Mouse (Mus musculus): ENCODE results near the gene Gm49027.
"Not testable (repeated sequence)": the region's sequence is repeated elsewhere in the genome, so short reads cannot be mapped to it uniquely, and the experiment has no call there.

Gene Gm49027

GRCm38 (mm10) chr5:123525281-123525680 is at the start of gene Gm49027:
Gene Gm49027 (minus strand): TSS chr5:123525488.
- in situ Hi-C loops (cut with MboI; ENCODE audit: low sequenced_read_pairs) = no loop called here

GRCm38 (mm10) chr5:123573362-123573761 is 48.1 kb upstream of the Gm49027 start:
- in situ Hi-C loops (cut with MboI; ENCODE audit: low sequenced_read_pairs) = no loop called here

DNA sequence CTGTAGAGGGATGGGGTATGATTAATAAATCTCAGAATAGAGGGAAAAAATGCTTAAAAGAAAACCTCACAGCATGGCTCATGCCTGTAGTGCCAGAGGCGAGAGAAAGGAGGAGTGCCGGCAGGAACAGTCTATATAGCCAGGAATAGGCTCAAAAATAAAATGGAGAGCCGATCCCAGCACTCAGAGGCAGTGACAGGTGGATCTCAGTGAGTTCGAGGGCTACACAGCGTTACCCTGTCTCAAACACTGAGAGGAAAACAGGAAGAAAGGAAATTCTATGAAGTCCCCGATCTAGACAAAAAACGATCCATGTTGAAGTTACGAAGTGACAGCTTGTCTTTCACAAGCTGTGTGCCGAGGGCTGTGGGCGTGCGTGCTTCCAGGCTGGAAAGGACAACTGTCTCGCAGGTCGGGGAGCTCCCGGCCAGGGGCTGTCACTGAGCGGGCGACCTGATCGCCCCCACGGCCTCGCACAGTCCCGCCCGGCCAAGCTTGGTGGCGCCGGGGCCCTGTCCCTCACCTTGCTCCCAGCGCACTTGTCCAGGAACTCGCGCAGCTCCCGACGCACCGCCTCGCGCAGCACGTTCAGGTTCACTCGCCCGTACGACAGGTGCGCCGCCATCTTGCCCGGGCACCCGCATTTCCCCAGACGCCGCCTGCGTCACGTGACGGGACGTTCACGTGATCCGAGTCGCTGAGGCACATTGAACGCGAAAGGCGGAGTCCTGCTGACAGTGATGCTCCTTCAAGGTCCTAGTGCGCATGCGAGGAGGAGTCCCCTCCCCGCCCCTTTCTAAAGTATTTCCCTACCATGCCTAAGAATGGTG is 47.3 kb upstream of the Gm49027 start, which contains the start of gene Vps33a:
Gene Vps33a (minus strand): TSS at position 682 of the 830 bp plus-strand sequence.
- in situ Hi-C loops (cut with MboI; ENCODE audit: low sequenced_read_pairs) = no loop called here

DNA sequence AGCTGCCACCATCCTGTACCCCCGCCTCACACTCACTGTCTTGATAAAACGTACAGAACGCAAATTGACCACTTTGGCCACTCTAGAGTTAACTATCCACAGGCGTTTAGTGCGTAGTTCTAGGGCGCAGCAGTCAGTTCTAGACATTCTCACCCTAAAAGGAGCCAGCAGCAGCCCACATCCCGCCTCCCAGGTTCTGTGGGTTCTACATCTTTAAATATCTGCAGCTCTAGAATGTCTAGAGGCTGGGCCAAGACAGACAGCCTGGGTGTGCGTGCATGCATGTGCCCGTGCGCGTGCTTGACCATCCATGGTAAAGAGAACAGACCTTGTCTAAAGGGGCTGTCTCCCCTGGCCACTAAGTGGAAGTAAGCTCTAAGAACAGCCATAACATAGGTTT is 35.8 kb upstream of the Gm49027 start:
- in situ Hi-C loops (cut with MboI; ENCODE audit: low sequenced_read_pairs) = no loop called here

DNA sequence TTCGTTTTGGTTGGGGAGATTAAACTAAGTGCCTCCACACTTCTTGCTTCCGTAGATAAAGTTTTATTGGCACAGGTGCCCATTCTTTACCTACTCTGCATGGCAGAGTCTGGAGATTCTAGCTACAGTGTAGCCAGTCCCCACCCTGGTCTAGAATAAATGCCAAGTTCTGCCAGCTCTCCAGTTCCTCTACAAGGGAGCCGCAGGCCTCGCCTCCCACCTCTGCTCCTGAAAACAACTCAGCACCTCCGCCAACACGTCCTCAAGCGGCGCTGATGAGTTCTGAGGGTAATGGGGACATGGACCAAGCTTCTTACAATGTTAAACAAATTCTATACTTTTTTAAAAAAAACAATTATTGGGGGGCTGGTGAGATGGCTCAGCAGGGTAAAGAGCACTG is 34.3 kb upstream of the Gm49027 start:
- in situ Hi-C loops (cut with MboI; ENCODE audit: low sequenced_read_pairs) = no loop called here

- in situ Hi-C loops (cut with MboI; ENCODE audit: low sequenced_read_pairs) = no loop called here
These were observed 31.2 kb upstream of the Gm49027 start for GRCm38 (mm10) chr5:123556451-123556850.

DNA sequence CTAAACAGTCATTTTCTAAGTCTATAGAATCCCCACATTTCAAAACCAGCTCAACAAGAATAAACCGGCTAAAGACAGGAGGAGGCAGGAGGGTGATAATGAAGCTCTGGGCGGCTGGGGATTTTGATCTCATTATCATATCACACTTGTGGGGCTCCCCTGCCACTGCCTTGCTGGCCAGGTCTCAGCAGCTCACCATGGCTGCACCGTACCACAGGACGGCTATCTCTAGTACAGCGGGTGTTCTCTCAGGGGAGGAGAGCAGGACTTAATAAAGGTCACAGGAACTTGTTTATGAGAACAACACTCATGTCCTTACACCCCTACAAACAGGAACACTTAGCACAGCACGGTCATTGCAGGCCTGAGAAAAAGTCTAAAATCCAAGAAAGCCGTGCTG is 30.4 kb upstream of the Gm49027 start:
- in situ Hi-C loops (cut with MboI; ENCODE audit: low sequenced_read_pairs) = no loop called here

- in situ Hi-C loops (cut with MboI; ENCODE audit: low sequenced_read_pairs) = no loop called here
These were observed 8.5 kb upstream of the Gm49027 start for GRCm38 (mm10) chr5:123533801-123534200.

DNA sequence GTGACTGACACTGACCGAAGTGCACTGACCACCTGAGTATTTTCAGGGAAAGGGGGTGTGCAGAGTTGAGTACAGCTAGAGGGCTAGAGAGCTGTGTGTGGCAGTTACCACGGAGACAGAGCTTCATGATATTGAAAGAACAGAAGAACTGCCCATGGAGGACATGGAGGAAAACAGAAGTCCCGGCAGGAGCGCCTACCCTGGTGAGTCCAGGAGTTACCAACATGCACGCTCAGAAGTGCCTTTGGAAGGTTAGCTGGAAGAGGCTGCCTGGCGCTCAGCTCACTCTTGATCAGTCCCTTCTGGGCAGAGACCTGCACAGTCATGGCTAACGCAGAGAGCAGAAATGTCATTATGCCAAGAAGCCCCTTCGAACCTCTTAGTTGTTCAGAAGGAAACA is 4.8 kb upstream of the Gm49027 start:
- in situ Hi-C loops (cut with MboI; ENCODE audit: low sequenced_read_pairs) = no loop called here

DNA sequence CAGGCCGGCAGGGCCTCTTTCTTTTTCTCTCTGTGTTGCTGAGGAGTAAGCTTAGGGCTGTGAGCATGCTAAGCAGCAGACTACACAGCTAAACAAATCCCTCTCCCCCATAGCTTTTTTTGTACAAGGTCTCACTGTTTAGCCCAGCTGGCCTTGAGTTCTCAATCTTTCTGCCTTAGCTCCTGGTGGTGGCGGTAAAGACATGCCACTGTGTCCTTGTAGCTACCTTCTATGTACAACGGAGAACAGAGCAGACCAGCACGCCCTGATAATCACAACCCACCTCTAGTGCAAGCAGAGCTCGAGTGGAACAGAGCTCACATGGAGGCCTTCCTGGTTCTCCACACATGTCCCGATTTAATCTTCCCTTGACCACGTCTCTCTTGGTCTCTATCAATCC is 3.4 kb upstream of the Gm49027 start:
- in situ Hi-C loops (cut with MboI; ENCODE audit: low sequenced_read_pairs) = no loop called here

- in situ Hi-C loops (cut with MboI; ENCODE audit: low sequenced_read_pairs) = no loop called here
These were observed 718 bp upstream of the Gm49027 start for GRCm38 (mm10) chr5:123525916-123526495.

GRCm38 (mm10) chr5:123524393-123524750 is 916 bp downstream of the Gm49027 start:
- in situ Hi-C loops (cut with MboI; ENCODE audit: low sequenced_read_pairs) = no loop called here

DNA sequence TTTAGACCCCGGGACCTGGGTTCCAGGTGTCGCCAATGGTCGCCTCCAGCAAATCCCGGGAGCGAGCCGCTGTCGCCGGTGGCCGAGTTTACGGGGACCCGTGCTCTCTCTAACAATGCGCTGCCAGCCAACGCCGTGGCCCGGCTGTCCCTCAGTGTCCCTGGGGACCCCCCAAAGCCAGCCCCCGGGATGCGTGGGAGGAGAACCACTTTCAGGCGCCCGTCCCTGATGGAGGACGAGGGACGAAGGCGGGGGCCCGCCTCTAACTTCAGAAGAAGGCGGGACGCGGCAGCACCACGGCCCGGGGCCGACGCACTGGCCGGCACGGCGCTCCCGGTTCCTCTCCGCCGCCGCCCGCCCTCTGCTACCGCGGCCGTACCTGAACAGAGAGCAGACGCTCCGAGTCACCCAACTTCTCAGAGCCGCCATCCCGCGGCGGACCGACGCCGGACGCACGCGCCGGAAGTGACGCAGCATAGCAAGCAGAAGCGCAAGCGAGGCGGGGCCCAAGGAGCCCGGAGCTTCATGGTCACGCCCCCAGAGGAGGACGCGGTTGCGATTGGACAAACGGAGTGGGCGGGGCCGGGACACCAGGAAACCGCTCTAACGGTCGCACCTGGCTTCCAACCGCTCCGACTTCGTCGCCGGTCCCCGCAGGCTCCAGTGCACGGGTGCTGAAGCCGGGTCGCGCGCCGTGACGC is 1.4 kb downstream of the Gm49027 start, which contains the start of gene Diablo:
Gene Diablo (minus strand): TSS at position 485 of the 701 bp plus-strand sequence.
- in situ Hi-C loops (cut with MboI; ENCODE audit: low sequenced_read_pairs) = no loop called here

GRCm38 (mm10) chr5:123522166-123522565 is 3.1 kb downstream of the Gm49027 start:
- in situ Hi-C loops (cut with MboI; ENCODE audit: low sequenced_read_pairs) = no loop called here

DNA sequence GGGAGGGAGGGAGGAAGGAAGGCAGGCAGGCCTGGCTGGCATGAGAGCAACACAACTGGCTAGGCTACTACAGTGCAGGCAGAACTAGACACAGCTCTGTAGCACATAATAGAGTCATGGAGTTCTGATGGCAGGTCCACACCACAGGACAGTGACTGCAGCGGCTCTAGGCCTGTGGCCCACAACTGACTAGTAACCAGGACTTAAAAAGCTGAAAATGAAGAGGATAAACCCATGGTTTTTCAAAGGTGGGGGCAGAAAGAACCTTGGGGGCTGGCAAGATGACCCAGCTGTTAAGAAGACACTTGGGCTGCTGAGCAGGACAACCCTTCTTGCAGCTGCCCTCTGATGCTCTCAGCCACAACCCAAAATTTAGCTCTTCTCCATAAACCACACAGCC is 3.7 kb downstream of the Gm49027 start:
- in situ Hi-C loops (cut with MboI; ENCODE audit: low sequenced_read_pairs) = no loop called here

GRCm38 (mm10) chr5:123520666-123521065 is 4.6 kb downstream of the Gm49027 start:
- in situ Hi-C loops (cut with MboI; ENCODE audit: low sequenced_read_pairs) = no loop called here

DNA sequence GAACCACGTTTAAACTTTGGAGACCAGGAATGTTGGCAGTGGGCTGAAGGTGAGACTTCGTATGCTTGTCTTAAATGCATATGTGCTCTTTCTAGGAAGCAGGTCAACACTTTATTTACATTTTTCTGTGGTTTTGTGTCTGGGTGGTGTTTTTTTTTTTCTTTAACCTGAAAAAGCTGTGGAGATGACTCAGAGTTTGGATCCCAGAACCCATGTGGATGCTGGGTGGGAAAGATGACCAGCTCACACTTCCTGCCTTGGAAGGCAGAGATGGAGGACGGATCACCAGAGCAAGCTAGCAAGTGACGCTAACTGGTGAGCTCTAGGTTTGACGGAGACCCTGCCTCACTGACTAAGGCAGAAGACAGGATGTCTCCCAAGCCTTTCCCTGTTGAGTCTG is 10.4 kb downstream of the Gm49027 start:
- in situ Hi-C loops (cut with MboI; ENCODE audit: low sequenced_read_pairs) = no loop called here

- in situ Hi-C loops (cut with MboI; ENCODE audit: low sequenced_read_pairs) = no loop called here
These were observed 13.2 kb downstream of the Gm49027 start for GRCm38 (mm10) chr5:123512102-123512501.

DNA sequence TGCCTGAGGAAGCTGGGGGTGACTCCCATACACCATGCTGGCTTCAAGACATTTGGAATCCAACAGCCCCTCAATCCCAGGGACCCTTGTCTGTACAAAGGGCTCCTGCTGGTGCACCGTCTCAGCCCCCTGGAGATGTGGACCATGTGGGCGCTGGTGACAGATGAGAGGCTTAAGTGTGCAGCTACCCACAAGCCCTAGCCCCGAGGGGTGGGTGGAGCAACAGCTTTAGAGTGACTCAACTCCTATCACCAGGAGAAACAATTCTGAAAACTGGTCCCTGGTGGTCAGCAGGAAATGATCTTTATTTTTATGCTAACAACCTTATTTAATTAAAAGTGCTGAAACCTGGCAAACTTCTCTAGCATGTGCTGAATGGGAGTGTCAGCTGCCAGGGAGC is 13.9 kb downstream of the Gm49027 start:
- in situ Hi-C loops (cut with MboI; ENCODE audit: low sequenced_read_pairs) = not testable (repeated sequence)

GRCm38 (mm10) chr5:123510160-123510559 is 15.1 kb downstream of the Gm49027 start, which contains the start of gene B3gnt4:
Gene B3gnt4 (plus strand): TSS chr5:123510460.
- in situ Hi-C loops (cut with MboI; ENCODE audit: low sequenced_read_pairs) = no loop called here

GRCm38 (mm10) chr5:123508921-123509320 is 16.4 kb downstream of the Gm49027 start:
- in situ Hi-C loops (cut with MboI; ENCODE audit: low sequenced_read_pairs) = no loop called here
